Mouse (Mus musculus): ENCODE results near the gene Chmp4b. TPM values are rescaled to one million over a fixed set of nuclear protein-coding genes. Genes with fewer than 3 reads are reported as not detected.

The Chmp4b gene
- polyA plus RNA-seq, 1 experiment from 2014 or later = 22.5 TPM

- no peak overlapping the region for H3K4me2 ChIP-seq (ENCODE audit: low read depth, low read length)
- no peak overlapping the region for H3K27ac ChIP-seq (ENCODE audit: low read length)
- no peak for ATAC-seq (replicated peaks; ENCODE audit: extremely low read depth, insufficient read depth, low FRiP score)
- no peaks in the 10 kb centered on the region for H3K27me3 ChIP-seq (ENCODE audit: control insufficient read depth, insufficient read depth, low read length)
- H3K9ac ChIP-seq (ENCODE audit: low read length) = no peak overlapping the region
- no peaks in the 10 kb centered on the region for H3K4me1 ChIP-seq (ENCODE audit: control insufficient read depth, insufficient read depth, low read length)
- no peak overlapping the region for H3K4me3 ChIP-seq (ENCODE audit: low read length)
- H3K9me3 ChIP-seq (replicated peaks; ENCODE audit: control insufficient read depth, low read length) = no peaks in the 10 kb centered on the region
- no peaks in the 10 kb centered on the region for H3K36me3 ChIP-seq (ENCODE audit: control insufficient read depth, insufficient read depth)
These were observed 65.6 kb downstream of the Chmp4b start for GRCm38 (mm10) chr2:154717081-154717480.

DNA sequence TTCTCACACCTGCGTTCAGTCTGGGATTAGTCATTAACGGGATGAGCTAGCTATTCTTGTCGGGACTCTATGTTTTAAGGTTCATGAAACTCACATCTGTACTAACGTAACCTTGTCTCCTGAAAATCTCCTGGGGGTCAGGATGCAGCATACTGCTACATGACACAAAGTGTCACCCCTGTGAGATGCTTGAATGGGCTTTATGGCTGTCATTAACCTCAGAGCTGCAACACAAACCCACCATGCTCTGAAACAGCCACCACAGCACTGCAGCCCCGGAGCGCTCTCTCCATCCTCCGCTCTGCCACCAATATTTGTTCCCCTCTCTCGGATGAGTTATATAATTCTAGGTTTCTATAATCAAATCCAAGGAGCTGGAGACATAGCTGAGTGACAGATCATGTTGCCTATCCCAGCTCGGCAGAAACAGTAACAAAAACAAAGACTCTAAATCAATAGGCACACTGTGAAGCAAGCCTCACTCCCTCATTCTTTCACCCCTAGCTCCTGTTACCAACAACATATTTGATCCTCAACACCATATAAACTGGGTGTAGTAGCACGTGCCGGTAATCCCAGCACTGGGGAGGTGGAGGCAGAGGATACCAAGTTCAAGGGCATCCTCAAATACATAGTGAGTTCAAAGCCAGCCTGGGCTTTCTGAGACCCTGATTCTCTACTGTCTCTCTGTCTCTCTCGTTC, 67.5 kb downstream of the Chmp4b start:
- H3K27ac ChIP-seq (ENCODE audit: low read length) = no peak overlapping the region
- no peak overlapping the region for H3K4me2 ChIP-seq (ENCODE audit: low read depth, low read length)
- H3K36me3 ChIP-seq (ENCODE audit: control insufficient read depth, insufficient read depth) = no peaks in the 10 kb centered on the region
- WGBS = 84% methylated on average over 12 of the region's 12 CpGs
- no peak for ATAC-seq (replicated peaks; ENCODE audit: extremely low read depth, insufficient read depth, low FRiP score)
- H3K27me3 ChIP-seq (ENCODE audit: control insufficient read depth, insufficient read depth, low read length) = no peaks in the 10 kb centered on the region
- no peak overlapping the region for H3K9ac ChIP-seq (ENCODE audit: low read length)
- H3K4me1 ChIP-seq (ENCODE audit: control insufficient read depth, insufficient read depth, low read length) = no peaks in the 10 kb centered on the region
- no peak overlapping the region for H3K4me3 ChIP-seq (ENCODE audit: low read length)
- no peaks in the 10 kb centered on the region for H3K9me3 ChIP-seq (replicated peaks; ENCODE audit: control insufficient read depth, low read length)

- ATAC-seq (replicated peaks; ENCODE audit: extremely low read depth, insufficient read depth, low FRiP score) = no peak
- H3K4me3 ChIP-seq (ENCODE audit: low read length) = no peak overlapping the region
- H3K27me3 ChIP-seq (ENCODE audit: control insufficient read depth, insufficient read depth, low read length) = no peaks in the 10 kb centered on the region
- WGBS = 80% methylated on average over 2 of the region's 2 CpGs
- no peaks in the 10 kb centered on the region for H3K36me3 ChIP-seq (ENCODE audit: control insufficient read depth, insufficient read depth)
- no peak overlapping the region for H3K9ac ChIP-seq (ENCODE audit: low read length)
- H3K4me1 ChIP-seq (ENCODE audit: control insufficient read depth, insufficient read depth, low read length) = no peaks in the 10 kb centered on the region
- H3K27ac ChIP-seq (ENCODE audit: low read length) = no peak overlapping the region
- H3K9me3 ChIP-seq (replicated peaks; ENCODE audit: control insufficient read depth, low read length) = no peaks in the 10 kb centered on the region
- H3K4me2 ChIP-seq (ENCODE audit: low read depth, low read length) = no peak overlapping the region
These were observed 68.8 kb downstream of the Chmp4b start for GRCm38 (mm10) chr2:154720315-154720714.

DNA sequence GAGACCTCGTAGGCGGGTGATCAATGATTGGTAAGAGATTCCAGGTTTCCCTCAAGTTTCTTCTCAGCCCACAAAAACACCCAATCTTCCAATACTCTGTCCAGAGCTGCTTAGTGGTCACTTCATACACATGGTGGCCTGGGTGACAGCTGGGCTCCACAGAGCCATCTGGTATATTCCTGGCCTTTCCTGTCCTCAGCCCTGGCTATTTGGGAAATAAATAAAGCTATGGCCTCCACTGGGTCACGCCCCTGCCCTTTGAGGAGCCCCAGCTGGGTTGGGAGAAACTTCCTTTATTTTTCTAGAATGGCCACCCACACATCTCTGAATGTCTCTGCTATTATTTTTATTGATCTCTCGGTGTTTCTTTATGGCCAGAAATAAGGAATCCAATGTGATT, 72.0 kb downstream of the Chmp4b start:
- ATAC-seq (replicated peaks; ENCODE audit: extremely low read depth, insufficient read depth, low FRiP score) = no peak
- Histone ChIP-seq H3K36me3 (ENCODE audit: control insufficient read depth, insufficient read depth) (no peaks in the 10 kb centered on the region), H3K9me3 (replicated peaks; ENCODE audit: control insufficient read depth, low read length) (no peaks in the 10 kb centered on the region), H3K4me2 (ENCODE audit: low read depth, low read length) (no peak overlapping the region), H3K4me1 (ENCODE audit: control insufficient read depth, insufficient read depth, low read length) (no peaks in the 10 kb centered on the region), H3K9ac (ENCODE audit: low read length) (no peak overlapping the region), H3K27ac (ENCODE audit: low read length) (no peak overlapping the region), H3K27me3 (ENCODE audit: control insufficient read depth, insufficient read depth, low read length) (no peaks in the 10 kb centered on the region), H3K4me3 (ENCODE audit: low read length) (no peak overlapping the region)
- WGBS = 86% methylated on average over 4 of the region's 4 CpGs

DNA sequence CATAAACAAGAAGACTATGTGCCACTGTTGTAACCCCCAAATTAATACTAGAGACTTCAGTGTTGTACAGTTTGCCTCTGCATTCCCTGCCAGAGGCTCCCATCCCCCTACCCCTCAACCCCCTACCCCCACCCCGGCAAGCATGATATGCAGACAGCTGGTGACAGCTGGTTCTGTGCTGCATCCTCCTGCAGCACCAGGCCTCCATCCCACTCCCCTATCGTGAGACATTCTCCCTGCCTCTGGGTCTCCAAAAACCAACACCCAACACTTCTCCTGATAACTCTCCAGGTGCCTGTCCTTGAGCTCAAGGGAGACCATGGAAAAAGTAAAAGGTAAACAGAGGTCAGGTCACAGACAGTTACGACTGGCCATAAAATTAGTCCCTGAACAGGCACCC, 78.2 kb downstream of the Chmp4b start:
- H3K27ac ChIP-seq (ENCODE audit: low read length) = no peak overlapping the region
- H3K4me1 ChIP-seq (ENCODE audit: control insufficient read depth, insufficient read depth, low read length) = 0 out of 2 replicates have a peak, but pooled peaks cover 4% of the 10 kb centered on the region
- WGBS = 36% methylated on average over 3 of the region's 3 CpGs
- no peak overlapping the region for H3K4me2 ChIP-seq (ENCODE audit: low read depth, low read length)
- no peaks in the 10 kb centered on the region for H3K27me3 ChIP-seq (ENCODE audit: control insufficient read depth, insufficient read depth, low read length)
- H3K36me3 ChIP-seq (ENCODE audit: control insufficient read depth, insufficient read depth) = no peaks in the 10 kb centered on the region
- H3K9ac ChIP-seq (ENCODE audit: low read length) = no peak overlapping the region
- H3K9me3 ChIP-seq (replicated peaks; ENCODE audit: control insufficient read depth, low read length) = no peaks in the 10 kb centered on the region
- ATAC-seq (replicated peaks; ENCODE audit: extremely low read depth, insufficient read depth, low FRiP score) = no peak
- H3K4me3 ChIP-seq (ENCODE audit: low read length) = no peak overlapping the region

GRCm38 (mm10) chr2:154730841-154731240, 79.3 kb downstream of the Chmp4b start:
- H3K27ac ChIP-seq (ENCODE audit: low read length) = no peak overlapping the region
- no peak for ATAC-seq (replicated peaks; ENCODE audit: extremely low read depth, insufficient read depth, low FRiP score)

DNA sequence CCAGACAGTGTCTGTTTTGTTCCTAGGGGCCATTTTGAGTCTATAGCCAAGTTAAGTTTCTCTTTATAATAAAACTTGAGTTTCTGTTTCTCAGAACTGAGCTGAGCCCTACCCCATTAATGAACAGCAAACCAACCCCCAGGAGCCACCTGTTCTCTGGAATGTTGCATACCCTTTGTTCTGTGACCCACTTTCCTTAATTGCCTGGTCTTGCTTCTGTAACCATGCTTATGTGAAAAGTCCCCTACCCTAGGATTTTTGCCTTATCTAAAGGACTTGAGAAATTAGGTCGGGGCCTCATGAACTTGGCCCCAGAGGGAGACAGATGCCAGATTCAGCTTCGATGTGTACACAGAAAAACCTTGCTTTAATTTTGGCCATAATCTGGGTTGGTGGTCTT, 80.4 kb downstream of the Chmp4b start:
- Histone ChIP-seq H3K27ac (ENCODE audit: low read length) (no peak overlapping the region), H3K36me3 (ENCODE audit: control insufficient read depth, insufficient read depth) (no peaks in the 10 kb centered on the region), H3K27me3 (ENCODE audit: control insufficient read depth, insufficient read depth, low read length) (no peaks in the 10 kb centered on the region), H3K9ac (ENCODE audit: low read length) (no peak overlapping the region), H3K9me3 (replicated peaks; ENCODE audit: control insufficient read depth, low read length) (no peaks in the 10 kb centered on the region), H3K4me1 (ENCODE audit: control insufficient read depth, insufficient read depth, low read length) (0 out of 2 replicates have a peak, but pooled peaks cover 4% of the 10 kb centered on the region), H3K4me2 (ENCODE audit: low read depth, low read length) (no peak overlapping the region), H3K4me3 (ENCODE audit: low read length) (no peak overlapping the region)
- 47% methylated on average over 2 of the region's 2 CpGs for WGBS
- no peak for ATAC-seq (replicated peaks; ENCODE audit: extremely low read depth, insufficient read depth, low FRiP score)

More at GRCm38 (mm10) chr2:154730841-154731240, 79.3 kb downstream of the Chmp4b start:
- Histone ChIP-seq H3K4me2 (ENCODE audit: low read depth, low read length) (no peak overlapping the region), H3K4me3 (ENCODE audit: low read length) (no peak overlapping the region), H3K4me1 (ENCODE audit: control insufficient read depth, insufficient read depth, low read length) (0 out of 2 replicates have a peak, but pooled peaks cover 4% of the 10 kb centered on the region), H3K9ac (ENCODE audit: low read length) (no peak overlapping the region), H3K27me3 (ENCODE audit: control insufficient read depth, insufficient read depth, low read length) (no peaks in the 10 kb centered on the region), H3K9me3 (replicated peaks; ENCODE audit: control insufficient read depth, low read length) (no peaks in the 10 kb centered on the region), H3K36me3 (ENCODE audit: control insufficient read depth, insufficient read depth) (no peaks in the 10 kb centered on the region)
- WGBS = 56% methylated on average over 3 of the region's 3 CpGs

DNA sequence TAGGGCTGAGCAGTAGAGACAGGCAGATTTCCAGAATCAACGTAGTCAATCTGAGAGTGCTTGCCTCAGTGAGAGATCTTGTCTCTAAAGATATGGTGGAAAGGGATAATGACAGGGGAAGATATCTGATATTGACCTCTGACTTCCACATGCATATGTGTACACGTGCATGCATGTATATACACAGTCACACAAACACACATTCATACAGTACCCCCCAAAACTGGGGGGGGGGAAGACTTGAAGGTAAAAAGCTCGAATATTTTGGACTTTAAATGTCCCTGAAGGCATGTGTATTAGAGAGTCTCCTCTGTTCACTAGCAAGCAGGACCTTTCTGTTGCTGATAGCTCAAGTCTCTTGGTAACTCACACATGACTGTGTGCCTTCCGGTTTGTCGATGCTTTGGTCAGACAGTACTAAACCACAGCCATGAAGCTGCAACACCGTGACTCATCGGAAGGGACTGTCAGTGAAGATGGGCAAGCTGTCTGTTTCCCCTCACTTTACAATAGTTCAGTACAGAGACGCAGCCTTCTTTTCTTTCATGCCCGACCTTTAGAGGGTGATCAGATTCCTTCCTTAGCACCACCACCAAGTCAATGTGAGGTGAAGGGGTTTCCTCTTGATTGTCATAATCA, 81.1 kb downstream of the Chmp4b start:
- Histone ChIP-seq H3K27ac (ENCODE audit: low read length) (no peak overlapping the region), H3K4me3 (ENCODE audit: low read length) (no peak overlapping the region), H3K27me3 (ENCODE audit: control insufficient read depth, insufficient read depth, low read length) (no peaks in the 10 kb centered on the region), H3K36me3 (ENCODE audit: control insufficient read depth, insufficient read depth) (no peaks in the 10 kb centered on the region), H3K9me3 (replicated peaks; ENCODE audit: control insufficient read depth, low read length) (no peaks in the 10 kb centered on the region), H3K4me1 (ENCODE audit: control insufficient read depth, insufficient read depth, low read length) (0 out of 2 replicates have a peak, but pooled peaks cover 4% of the 10 kb centered on the region), H3K4me2 (ENCODE audit: low read depth, low read length) (no peak overlapping the region), H3K9ac (ENCODE audit: low read length) (no peak overlapping the region)
- 58% methylated on average over 9 of the region's 9 CpGs for whole genome bisulfite sequencing
- ATAC-seq (replicated peaks; ENCODE audit: extremely low read depth, insufficient read depth, low FRiP score) = no peak

GRCm38 (mm10) chr2:154734977-154735376, 83.5 kb downstream of the Chmp4b start:
- no peak overlapping the region for H3K9ac ChIP-seq (ENCODE audit: low read length)
- no peaks in the 10 kb centered on the region for H3K27me3 ChIP-seq (ENCODE audit: control insufficient read depth, insufficient read depth, low read length)
- no peak for ATAC-seq (replicated peaks; ENCODE audit: extremely low read depth, insufficient read depth, low FRiP score)
- WGBS = 69% methylated on average over 9 of the region's 9 CpGs
- no peaks in the 10 kb centered on the region for H3K36me3 ChIP-seq (ENCODE audit: control insufficient read depth, insufficient read depth)
- no peaks in the 10 kb centered on the region for H3K9me3 ChIP-seq (replicated peaks; ENCODE audit: control insufficient read depth, low read length)
- H3K4me3 ChIP-seq (ENCODE audit: low read length) = no peak overlapping the region
- H3K4me1 ChIP-seq (ENCODE audit: control insufficient read depth, insufficient read depth, low read length) = 0 out of 2 replicates have a peak, but pooled peaks cover 4% of the 10 kb centered on the region
- no peak overlapping the region for H3K27ac ChIP-seq (ENCODE audit: low read length)
- H3K4me2 ChIP-seq (ENCODE audit: low read depth, low read length) = no peak overlapping the region
